Mouse (Mus musculus): ENCODE data around the gene Baz2b.

GRCm38 (mm10) chr2:60117867-60118266 lies 91.8 kb downstream of the Baz2b start:
- no peak for TF ChIP-seq GATA1 (IDR thresholded peaks at IDR 0.05; ENCODE audit: borderline replicate concordance, low read length)
- TF ChIP-seq FLI1 (IDR thresholded peaks at IDR 0.05; ENCODE audit: low read length): no peak

Measured in megakaryocyte, embryonic 14.5 days (primary cell).